Mouse (Mus musculus) myocyte (in vitro differentiated cells): ENCODE results near the gene 3110082I17Rik.

Source experiments
- CEBPB ChIP-seq: IDR thresholded peaks from 2 replicates; pipeline ENCODE4 v1.6.1; 2011; ENCODE audit warnings: mild to moderate bottlenecking, moderate library complexity; ENCODE audit not compliant: poor library complexity, insufficient read depth, severe bottlenecking
- E2F4 ChIP-seq: IDR thresholded peaks from one replicate; pipeline ENCODE4 v1.6.1; 2011; ENCODE audit warnings: mild to moderate bottlenecking, control low read depth, moderate library complexity; ENCODE audit not compliant: insufficient read depth
- MAX ChIP-seq: IDR thresholded peaks from one replicate; pipeline ENCODE4 v1.6.1; 2011; ENCODE audit warnings: low read depth, mild to moderate bottlenecking, control low read depth
- MYOD1 ChIP-seq, 3 experiments: IDR thresholded peaks; one replicate each; pipeline ENCODE4 v1.6.1; 2011; ENCODE audit warnings: control low read depth in 2 of 3, low read depth in 2 of 3, mild to moderate bottlenecking in 2 of 3, moderate library complexity in 1 of 3; ENCODE audit not compliant: insufficient read length in 2 of 3, control insufficient read depth in 1 of 3
- MYOG ChIP-seq, 3 experiments: IDR thresholded peaks; one replicate each; pipeline ENCODE4 v1.6.1; 2011; ENCODE audit warnings: control low read depth in 2 of 3, low read depth in 2 of 3, mild to moderate bottlenecking in 2 of 3; ENCODE audit not compliant: insufficient read length in 2 of 3, control insufficient read depth in 1 of 3, insufficient read depth in 1 of 3
- POLR2A ChIP-seq: IDR thresholded peaks from one replicate; pipeline ENCODE4 v1.6.1; 2011; ENCODE audit warnings: low read depth, mild to moderate bottlenecking, control low read depth, moderate library complexity; ENCODE audit not compliant: insufficient read length
- POLR2AphosphoS2 ChIP-seq: IDR thresholded peaks from one replicate; pipeline ENCODE4 v1.6.1; 2011; ENCODE audit warnings: low read depth, control low read depth; ENCODE audit not compliant: insufficient read length
- SRF ChIP-seq: IDR thresholded peaks from one replicate; pipeline ENCODE4 v1.6.1; 2011; ENCODE audit warnings: low read depth; ENCODE audit not compliant: control insufficient read depth, insufficient read length
- TCF12 ChIP-seq: IDR thresholded peaks from one replicate; pipeline ENCODE4 v1.6.1; 2011; ENCODE audit warnings: mild to moderate bottlenecking, control low read depth; ENCODE audit not compliant: poor library complexity, insufficient read depth, severe bottlenecking
- USF1 ChIP-seq: IDR thresholded peaks from one replicate; pipeline ENCODE4 v1.6.1; 2011; ENCODE audit warnings: low read depth, mild to moderate bottlenecking, control low read depth, moderate library complexity

DNA sequence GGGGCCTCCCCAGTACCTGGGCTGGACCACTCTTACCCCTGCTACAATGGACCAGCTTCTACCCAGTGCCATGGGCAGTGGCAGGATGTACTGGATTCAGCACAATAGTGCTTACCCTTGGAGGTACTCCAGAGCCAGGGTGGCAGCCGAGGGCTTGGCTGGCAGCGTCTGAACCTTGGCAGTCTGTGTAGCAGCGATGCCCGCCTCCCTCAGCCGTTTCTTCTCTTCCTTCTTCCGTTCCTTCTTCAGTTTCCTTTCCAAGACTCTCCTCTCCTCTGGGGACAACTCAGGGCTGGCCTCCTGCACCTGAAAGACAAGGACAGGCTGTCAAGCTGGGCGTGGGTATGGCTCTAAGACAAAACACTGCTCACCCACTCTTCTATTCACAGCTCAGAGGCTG lies 96.5 kb downstream of the 3110082I17Rik start:
- TF ChIP-seq POLR2AphosphoS2, result no peak
- TF ChIP-seq E2F4, result no peak
- TF ChIP-seq TCF12, result no peak
- TF ChIP-seq POLR2A, result no peak
- TF ChIP-seq USF1, result no peak
- TF ChIP-seq SRF, result no peak
- TF ChIP-seq MAX, result no peak
- TF ChIP-seq MYOD1 (IDR thresholded peaks at IDR 0.05; ENCODE audit: control insufficient read depth in 1 of 3, insufficient read length in 2 of 3, low read depth in 2 of 3), result no peak
- no peak for TF ChIP-seq CEBPB
- TF ChIP-seq MYOG (IDR thresholded peaks at IDR 0.05; ENCODE audit: control insufficient read depth in 1 of 3, insufficient read depth in 1 of 3, insufficient read length in 2 of 3, low read depth in 2 of 3), result no peak
